Mouse (Mus musculus): ENCODE measurements around the gene Gsx1. TPM values are rescaled to one million over a fixed set of nuclear protein-coding genes. Genes with fewer than 3 reads are reported as not detected.
A peak's percentile ranks its signal among the peaks of the same experiment; 100 is the strongest.

Gsx1 gene
- 14.6 and 19.0 TPM in 2 replicates for polyA plus RNA-seq (2014; fragmentation: Nextera tagmentation; extraction: Ambion mirVana)

- Histone ChIP-seq H3K27ac (ENCODE audit: low read depth, low read length) (no peak within 1 kb of the TSS), H3K4me2 (peak within 1 kb of the TSS; percentile 61), H3K9me3 (ENCODE audit: control insufficient read depth, low read length) (no peaks in the 10 kb centered on the region), H3K9ac (ENCODE audit: low read length) (peak within 1 kb of the TSS; percentile 54), H3K4me1 (ENCODE audit: control insufficient read depth, insufficient read depth, low read length) (peaks cover 32% of the 10 kb centered on the region), H3K27me3 (ENCODE audit: control insufficient read depth, insufficient read depth, low read length) (peaks cover 79% of the 10 kb centered on the region), H3K36me3 (ENCODE audit: control insufficient read depth, insufficient read depth, low read length) (no peaks in the 10 kb centered on the region), H3K4me3 (ENCODE audit: low read depth, low read length) (peak within 1 kb of the TSS; percentile 41)
- ATAC-seq (ENCODE audit: low FRiP score) = peak; percentile 34
- WGBS = under 1% methylated on average over 37 of the region's 37 CpGs
- DNase-seq (ENCODE audit: low spot score, missing footprints) = peak; percentile 97
These were observed at the start of gene Gsx1 for GRCm38 (mm10) chr5:147188571-147188975. Gene Gsx1, plus strand, starts transcription at chr5:147188696.

GRCm38 (mm10) chr5:147147340-147147739, 41.2 kb upstream of the Gsx1 start:
- DNase-seq (ENCODE audit: low spot score, missing footprints) (no peak), ATAC-seq (ENCODE audit: low FRiP score) (no peak)
- Histone ChIP-seq H3K9me3 (ENCODE audit: control insufficient read depth, low read length) (peaks cover 2% of the 10 kb centered on the region; the same call in 1 of the 2 replicates), H3K4me2 (no peak overlapping the region), H3K9ac (ENCODE audit: low read length) (no peak overlapping the region), H3K27me3 (ENCODE audit: control insufficient read depth, insufficient read depth, low read length) (peaks cover 9% of the 10 kb centered on the region), H3K4me3 (ENCODE audit: low read depth, low read length) (no peak overlapping the region), H3K4me1 (ENCODE audit: control insufficient read depth, insufficient read depth, low read length) (no peaks in the 10 kb centered on the region), H3K36me3 (ENCODE audit: control insufficient read depth, insufficient read depth, low read length) (no peaks in the 10 kb centered on the region), H3K27ac (ENCODE audit: low read depth, low read length) (no peak overlapping the region)

- Histone ChIP-seq H3K4me1 (ENCODE audit: control insufficient read depth, insufficient read depth, low read length) (peaks cover 20% of the 10 kb centered on the region), H3K4me2 (peak overlapping the region; percentile 32), H3K4me3 (ENCODE audit: low read depth, low read length) (no peak overlapping the region), H3K9ac (ENCODE audit: low read length) (0 out of 2 replicates have a peak overlapping the region, but pooled peaks have one; percentile 3), H3K27ac (ENCODE audit: low read depth, low read length) (no peak overlapping the region), H3K27me3 (ENCODE audit: control insufficient read depth, insufficient read depth, low read length) (peaks cover 37% of the 10 kb centered on the region), H3K36me3 (ENCODE audit: control insufficient read depth, insufficient read depth, low read length) (no peaks in the 10 kb centered on the region), H3K9me3 (ENCODE audit: control insufficient read depth, low read length) (no peaks in the 10 kb centered on the region)
- 8% methylated on average over 13 of the region's 13 CpGs for WGBS
- ATAC-seq (ENCODE audit: low FRiP score) (peak; percentile 56), DNase-seq (ENCODE audit: low spot score, missing footprints) (peak; percentile 89)
These were observed 33.6 kb upstream of the Gsx1 start for GRCm38 (mm10) chr5:147154806-147155371.

- H3K36me3 ChIP-seq (ENCODE audit: control insufficient read depth, insufficient read depth, low read length) = no peaks in the 10 kb centered on the region
- no peak overlapping the region for H3K4me3 ChIP-seq (ENCODE audit: low read depth, low read length)
- H3K27ac ChIP-seq (ENCODE audit: low read depth, low read length) = no peak overlapping the region; the same call in 1 of the 2 replicates
- H3K27me3 ChIP-seq (ENCODE audit: control insufficient read depth, insufficient read depth, low read length) = peaks cover 37% of the 10 kb centered on the region
- peak overlapping the region; percentile 32 for H3K4me2 ChIP-seq
- WGBS = 2% methylated on average over 13 of the region's 13 CpGs
- ATAC-seq (ENCODE audit: low FRiP score) = peak; percentile 95
- no peaks in the 10 kb centered on the region for H3K9me3 ChIP-seq (ENCODE audit: control insufficient read depth, low read length)
- peak; percentile 93 for DNase-seq (ENCODE audit: low spot score, missing footprints)
- H3K9ac ChIP-seq (ENCODE audit: low read length) = no peak overlapping the region
- peaks cover 20% of the 10 kb centered on the region for H3K4me1 ChIP-seq (ENCODE audit: control insufficient read depth, insufficient read depth, low read length)
These were observed 32.9 kb upstream of the Gsx1 start for GRCm38 (mm10) chr5:147155449-147156133.

- no peak for ATAC-seq (ENCODE audit: low FRiP score)
- Histone ChIP-seq H3K36me3 (ENCODE audit: control insufficient read depth, insufficient read depth, low read length) (no peaks in the 10 kb centered on the region), H3K27ac (ENCODE audit: low read depth, low read length) (no peak overlapping the region), H3K4me2 (no peak overlapping the region), H3K9me3 (ENCODE audit: control insufficient read depth, low read length) (no peaks in the 10 kb centered on the region), H3K9ac (ENCODE audit: low read length) (no peak overlapping the region), H3K4me3 (ENCODE audit: low read depth, low read length) (no peak overlapping the region), H3K4me1 (ENCODE audit: control insufficient read depth, insufficient read depth, low read length) (peaks cover 20% of the 10 kb centered on the region), H3K27me3 (ENCODE audit: control insufficient read depth, insufficient read depth, low read length) (peaks cover 37% of the 10 kb centered on the region)
- 43% methylated on average over 3 of the region's 3 CpGs for WGBS
- DNase-seq (ENCODE audit: low spot score, missing footprints) = no peak
These were observed 32.1 kb upstream of the Gsx1 start for GRCm38 (mm10) chr5:147156376-147156775.

- Histone ChIP-seq H3K36me3 (ENCODE audit: control insufficient read depth, insufficient read depth, low read length) (no peaks in the 10 kb centered on the region), H3K4me2 (no peak overlapping the region), H3K27me3 (ENCODE audit: control insufficient read depth, insufficient read depth, low read length) (peaks cover 30% of the 10 kb centered on the region; the same call in 1 of the 2 replicates), H3K9me3 (ENCODE audit: control insufficient read depth, low read length) (no peaks in the 10 kb centered on the region), H3K9ac (ENCODE audit: low read length) (no peak overlapping the region), H3K4me1 (ENCODE audit: control insufficient read depth, insufficient read depth, low read length) (peaks cover 20% of the 10 kb centered on the region), H3K4me3 (ENCODE audit: low read depth, low read length) (no peak overlapping the region), H3K27ac (ENCODE audit: low read depth, low read length) (no peak overlapping the region)
- 77% methylated on average over 7 of the region's 7 CpGs for WGBS
- ATAC-seq (ENCODE audit: low FRiP score) (no peak), DNase-seq (ENCODE audit: low spot score, missing footprints) (no peak)
These were observed 31.1 kb upstream of the Gsx1 start for GRCm38 (mm10) chr5:147157441-147157840.

- Histone ChIP-seq H3K9me3 (ENCODE audit: control insufficient read depth, low read length) (no peaks in the 10 kb centered on the region), H3K4me2 (no peak overlapping the region), H3K4me1 (ENCODE audit: control insufficient read depth, insufficient read depth, low read length) (peaks cover 20% of the 10 kb centered on the region), H3K36me3 (ENCODE audit: control insufficient read depth, insufficient read depth, low read length) (no peaks in the 10 kb centered on the region), H3K4me3 (ENCODE audit: low read depth, low read length) (no peak overlapping the region), H3K9ac (ENCODE audit: low read length) (no peak overlapping the region), H3K27ac (ENCODE audit: low read depth, low read length) (no peak overlapping the region), H3K27me3 (ENCODE audit: control insufficient read depth, insufficient read depth, low read length) (peaks cover 22% of the 10 kb centered on the region; the same call in 1 of the 2 replicates)
- no peak for DNase-seq (ENCODE audit: low spot score, missing footprints)
- WGBS = 86% methylated on average over 6 of the region's 6 CpGs
- no peak for ATAC-seq (ENCODE audit: low FRiP score)
These were observed 29.2 kb upstream of the Gsx1 start for GRCm38 (mm10) chr5:147159320-147159719.

- H3K4me3 ChIP-seq (ENCODE audit: low read depth, low read length) = no peak overlapping the region
- H3K4me1 ChIP-seq (ENCODE audit: control insufficient read depth, insufficient read depth, low read length) = peaks cover 15% of the 10 kb centered on the region
- H3K9me3 ChIP-seq (ENCODE audit: control insufficient read depth, low read length) = no peaks in the 10 kb centered on the region
- WGBS = 90% methylated on average over 2 of the region's 2 CpGs
- H3K9ac ChIP-seq (ENCODE audit: low read length) = no peak overlapping the region
- no peaks in the 10 kb centered on the region for H3K36me3 ChIP-seq (ENCODE audit: control insufficient read depth, insufficient read depth, low read length)
- peaks cover 22% of the 10 kb centered on the region; the same call in 1 of the 2 replicates for H3K27me3 ChIP-seq (ENCODE audit: control insufficient read depth, insufficient read depth, low read length)
- no peak for DNase-seq (ENCODE audit: low spot score, missing footprints)
- no peak overlapping the region for H3K27ac ChIP-seq (ENCODE audit: low read depth, low read length)
- H3K4me2 ChIP-seq = no peak overlapping the region
- ATAC-seq (ENCODE audit: low FRiP score) = no peak
These were observed 28.7 kb upstream of the Gsx1 start for GRCm38 (mm10) chr5:147159792-147160191.

GRCm38 (mm10) chr5:147165060-147165459, 23.4 kb upstream of the Gsx1 start:
- Histone ChIP-seq H3K9me3 (ENCODE audit: control insufficient read depth, low read length) (no peaks in the 10 kb centered on the region), H3K36me3 (ENCODE audit: control insufficient read depth, insufficient read depth, low read length) (no peaks in the 10 kb centered on the region), H3K4me2 (no peak overlapping the region), H3K4me3 (ENCODE audit: low read depth, low read length) (no peak overlapping the region), H3K27ac (ENCODE audit: low read depth, low read length) (no peak overlapping the region), H3K27me3 (ENCODE audit: control insufficient read depth, insufficient read depth, low read length) (no peaks in the 10 kb centered on the region), H3K9ac (ENCODE audit: low read length) (no peak overlapping the region), H3K4me1 (ENCODE audit: control insufficient read depth, insufficient read depth, low read length) (no peaks in the 10 kb centered on the region)
- WGBS = 88% methylated on average over 6 of the region's 6 CpGs
- DNase-seq (ENCODE audit: low spot score, missing footprints) = no peak
- ATAC-seq (ENCODE audit: low FRiP score) = no peak
